Mouse (Mus musculus) kidney, postnatal 14 days (tissue): Measurements from ENCODE around the gene Hip1.
"Not testable (repeated sequence)": the region's sequence is repeated elsewhere in the genome, so short reads cannot be mapped to it uniquely, and the experiment has no call there.

Experiments used
- DNase-seq: peaks from one replicate; pipeline ENCODE4 v3.0.0; 2022; ENCODE audit warnings: mixed read lengths

Gene Hip1

DNA sequence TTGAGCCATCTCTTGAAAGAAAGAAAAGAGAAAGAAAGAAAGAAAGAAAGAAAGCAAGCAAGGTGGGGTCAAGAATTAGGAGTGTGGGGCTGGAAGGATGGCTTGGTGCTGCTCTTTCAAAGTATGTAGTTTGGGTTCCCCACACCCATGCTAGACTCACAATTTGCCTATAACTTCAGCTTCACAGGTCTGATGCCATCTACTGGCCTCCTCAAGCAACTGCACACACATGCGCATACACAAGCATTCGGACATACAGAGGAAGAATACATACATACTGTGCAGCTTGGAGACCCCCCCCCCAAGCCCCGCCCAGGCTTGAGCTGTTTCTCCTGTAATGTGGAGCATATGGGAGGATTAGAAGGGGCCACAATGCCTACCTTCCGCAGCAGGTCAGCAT is 111.1 kb downstream of the Hip1 start:
- no peak for DNase-seq

DNA sequence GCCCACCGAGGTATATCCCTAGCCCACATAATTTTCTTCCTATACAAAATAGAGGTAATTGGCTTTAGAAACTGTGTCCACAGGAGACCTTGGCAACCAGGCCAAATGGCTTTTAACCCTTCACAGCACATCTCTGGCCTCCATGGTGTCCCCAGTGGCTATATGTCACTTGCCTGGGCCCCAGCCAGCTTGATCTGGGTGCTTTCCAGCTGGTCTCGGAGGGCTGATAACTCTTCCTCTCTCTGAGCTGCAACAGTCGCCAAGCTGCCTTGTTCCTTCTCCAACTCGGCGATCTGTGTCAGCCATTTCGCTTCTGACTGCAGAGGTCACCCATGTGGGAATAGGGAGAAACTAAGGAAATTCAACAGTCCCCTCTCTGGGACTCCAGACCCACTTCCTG is 113.8 kb downstream of the Hip1 start:
- DNase-seq: peak; percentile 11

DNA sequence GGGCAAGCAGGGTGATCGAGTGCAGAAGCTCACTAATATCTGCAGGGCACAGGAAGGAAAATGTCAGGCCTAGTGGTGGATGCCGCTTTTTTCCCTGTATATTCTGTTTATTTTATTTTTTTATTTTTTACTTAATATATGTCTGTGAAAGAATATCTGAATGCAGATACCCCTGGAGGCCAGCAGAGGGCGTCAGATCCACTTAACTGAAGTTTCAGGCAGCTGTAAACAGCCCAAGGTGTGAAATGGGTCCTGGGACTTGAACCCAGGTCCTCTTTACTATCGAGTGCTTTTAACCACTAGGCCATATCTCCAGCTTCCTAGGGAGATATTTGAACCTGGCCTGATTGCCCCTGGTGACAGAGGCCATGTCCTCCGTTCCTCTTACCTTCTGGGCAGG is 116.1 kb downstream of the Hip1 start:
- DNase-seq: peak; percentile 12

DNA sequence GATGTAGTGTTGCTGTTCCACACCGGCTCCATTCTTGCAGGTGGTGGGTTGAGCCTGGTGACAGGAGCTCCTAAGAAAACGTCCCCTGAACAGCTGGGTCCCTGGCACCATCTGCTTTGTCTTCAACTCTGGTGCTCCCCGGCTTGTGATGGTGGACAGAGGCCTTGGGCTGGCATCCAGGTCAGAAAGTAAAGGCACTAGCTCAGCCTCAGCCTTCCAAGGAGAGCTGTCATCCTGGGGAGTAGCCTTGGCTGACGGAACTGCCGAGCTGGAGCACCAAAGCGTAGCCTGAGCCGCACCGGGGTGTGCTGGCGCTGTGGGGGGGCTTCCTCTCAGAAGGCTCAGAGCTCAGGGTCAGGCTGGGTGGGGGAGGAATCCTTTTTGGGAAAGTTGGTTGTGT is 134.7 kb downstream of the Hip1 start:
- DNase-seq: no peak

DNA sequence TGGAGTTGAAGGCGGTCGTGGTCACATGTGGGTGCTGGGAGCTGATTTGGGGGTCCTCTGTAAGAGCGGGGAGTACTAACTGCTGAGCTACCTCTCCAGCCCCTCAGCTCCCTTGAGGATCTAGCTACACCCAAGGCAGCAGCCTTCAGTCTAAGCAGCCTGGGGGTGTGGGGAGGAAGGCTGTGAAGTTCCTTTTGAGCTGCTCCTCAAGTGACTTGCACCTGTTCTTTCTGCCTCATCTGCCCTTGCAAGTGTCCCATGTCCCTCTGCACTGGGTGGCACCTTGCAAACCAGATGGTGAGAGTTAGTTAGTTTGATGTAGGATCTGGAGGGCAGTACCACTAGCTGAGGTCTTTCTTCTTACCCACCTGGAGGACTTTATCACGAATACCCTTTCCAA is 136.8 kb downstream of the Hip1 start:
- DNase-seq: no peak

DNA sequence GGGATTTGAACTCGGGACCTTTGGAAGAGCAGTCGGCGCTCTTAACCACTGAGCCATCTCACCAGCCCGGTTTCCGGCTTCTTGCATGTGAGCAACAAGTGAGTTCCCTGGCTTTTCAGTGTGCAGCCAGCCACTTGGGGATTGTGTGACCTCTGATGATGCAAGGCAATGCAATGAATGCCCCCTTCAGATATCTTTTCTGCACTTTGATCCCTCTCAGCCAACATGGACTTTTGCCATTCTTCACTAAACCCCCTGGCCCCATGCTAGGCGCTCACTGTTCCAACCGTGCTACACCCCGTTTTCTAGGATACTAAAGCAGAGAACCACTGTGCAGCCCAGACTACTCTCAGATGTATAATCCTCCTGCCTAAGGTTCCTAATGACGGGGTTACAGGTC is 139.5 kb downstream of the Hip1 start:
- DNase-seq: no peak

DNA sequence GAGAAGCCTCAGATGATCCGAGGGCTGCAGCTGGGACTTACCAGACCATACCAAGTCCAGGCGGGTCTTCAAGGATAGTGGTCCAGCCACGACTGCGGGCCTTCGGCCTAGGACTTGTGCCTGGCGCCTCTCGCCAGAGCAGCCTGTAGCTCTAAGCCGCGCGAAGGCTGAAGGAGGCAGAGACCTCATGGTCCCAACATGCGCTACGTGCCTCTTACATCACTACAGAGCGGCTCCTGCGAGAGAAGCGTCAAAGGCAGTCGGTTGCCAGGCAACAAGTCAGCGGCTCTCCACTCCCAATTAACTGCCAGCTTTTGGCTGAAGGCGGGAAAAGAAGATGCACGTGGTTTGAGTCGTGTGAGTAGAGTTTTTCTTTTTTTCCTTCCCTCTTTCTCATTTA is 140.3 kb downstream of the Hip1 start:
- DNase-seq: peak; percentile 40

DNA sequence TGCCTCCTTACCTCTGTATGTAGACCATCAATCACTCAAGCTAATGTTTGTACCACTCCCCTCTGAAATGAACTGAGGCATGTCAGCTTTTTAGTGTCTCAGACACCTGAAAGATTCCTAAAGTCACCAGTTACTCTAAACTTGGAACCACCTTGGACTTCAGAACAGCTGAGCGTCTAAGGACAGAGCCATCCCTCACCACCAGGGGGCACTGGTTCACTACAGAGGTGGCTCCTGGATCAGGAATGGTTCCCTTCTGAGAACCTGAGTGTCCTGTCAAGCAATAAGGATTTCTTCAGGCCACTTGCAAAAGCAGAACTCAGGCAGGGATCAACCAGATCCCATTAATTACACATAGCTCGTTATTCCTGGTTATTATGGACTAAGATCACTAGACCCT is 144.7 kb downstream of the Hip1 start:
- peak; percentile 83 for DNase-seq

DNA sequence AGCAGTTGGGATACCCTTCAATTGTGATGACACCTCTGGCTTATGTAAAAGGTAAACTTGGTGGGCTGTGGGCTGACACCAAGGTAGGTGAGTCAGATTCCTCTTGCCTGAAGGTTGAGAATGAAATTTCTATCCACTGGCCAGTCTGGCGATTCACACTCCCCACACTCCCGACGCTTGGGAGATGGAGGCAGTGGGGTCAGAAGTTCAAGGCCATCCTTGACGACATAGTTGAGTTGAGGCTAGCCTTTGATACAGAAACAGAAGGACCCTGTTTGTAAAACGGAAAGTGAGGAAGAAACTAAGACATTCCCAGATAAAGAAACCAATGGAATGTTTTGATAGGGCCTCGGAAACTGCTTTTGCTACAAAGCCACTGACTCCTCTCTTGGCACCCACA is 145.5 kb downstream of the Hip1 start:
- DNase-seq: no peak

DNA sequence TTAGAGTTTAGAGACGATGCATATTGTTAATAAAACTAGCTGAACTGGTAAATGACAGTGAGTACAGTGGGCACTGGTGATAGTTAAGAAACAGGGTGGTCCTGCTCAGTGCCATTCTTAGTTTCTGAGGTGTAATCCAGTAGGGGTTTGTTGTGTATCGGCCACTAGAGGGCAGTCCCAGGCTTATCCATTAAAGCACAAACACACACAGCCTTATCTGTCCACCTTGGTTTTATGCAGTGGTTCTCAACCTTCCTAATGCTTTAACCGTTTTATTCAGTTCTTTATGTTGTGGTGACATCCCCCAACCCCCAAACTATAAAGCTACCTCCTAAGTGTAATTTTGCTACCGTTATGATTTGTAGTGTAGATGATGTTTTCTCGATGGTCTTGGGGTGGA is 149.1 kb downstream of the Hip1 start:
- peak; percentile 56 for DNase-seq

DNA sequence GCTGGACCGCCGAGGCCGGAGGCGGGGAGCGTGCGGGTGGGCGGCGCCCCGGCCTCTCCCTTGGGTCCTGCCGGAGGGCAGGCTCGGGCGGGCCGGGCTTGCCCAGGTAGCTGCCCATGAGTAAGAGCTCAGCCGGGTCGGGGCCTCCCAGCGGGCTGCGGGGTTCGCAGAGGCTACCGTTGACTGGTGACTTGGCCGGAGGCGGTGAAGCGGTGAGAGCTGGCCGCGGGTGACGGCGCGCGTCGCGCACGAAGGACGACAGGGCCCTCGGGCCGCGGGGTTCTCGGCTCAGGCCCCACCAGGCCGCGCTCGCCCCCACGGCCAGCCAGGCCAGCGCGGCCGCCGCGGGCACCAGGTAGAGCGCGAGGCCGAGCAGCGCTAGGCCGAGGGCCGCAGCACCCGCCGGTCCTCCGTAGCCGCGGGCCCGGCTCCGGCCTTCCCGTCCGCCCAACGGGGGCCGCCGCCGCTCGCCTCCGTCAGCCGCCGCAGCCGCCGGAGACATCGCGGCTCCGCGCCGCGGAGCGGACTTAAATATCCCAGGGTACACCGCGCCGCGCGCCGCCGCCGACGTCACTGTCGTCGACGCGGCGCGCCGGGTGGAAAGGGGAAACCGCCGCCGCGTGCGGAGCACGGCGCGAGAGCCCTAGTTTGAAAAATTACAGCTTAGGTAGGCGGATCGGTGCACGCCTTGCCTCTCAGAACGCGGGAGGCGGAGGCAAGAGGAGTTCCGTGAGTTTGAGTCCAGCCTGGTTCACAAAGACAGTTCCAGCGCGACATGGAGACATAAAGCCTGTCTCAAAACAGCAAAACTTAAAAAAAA is 150.7 kb downstream of the Hip1 start, which contains the start of gene Pom121:
Gene Pom121 (minus strand): TSS at position 543 of the 820 bp plus-strand sequence.
- DNase-seq: peak; percentile 92

DNA sequence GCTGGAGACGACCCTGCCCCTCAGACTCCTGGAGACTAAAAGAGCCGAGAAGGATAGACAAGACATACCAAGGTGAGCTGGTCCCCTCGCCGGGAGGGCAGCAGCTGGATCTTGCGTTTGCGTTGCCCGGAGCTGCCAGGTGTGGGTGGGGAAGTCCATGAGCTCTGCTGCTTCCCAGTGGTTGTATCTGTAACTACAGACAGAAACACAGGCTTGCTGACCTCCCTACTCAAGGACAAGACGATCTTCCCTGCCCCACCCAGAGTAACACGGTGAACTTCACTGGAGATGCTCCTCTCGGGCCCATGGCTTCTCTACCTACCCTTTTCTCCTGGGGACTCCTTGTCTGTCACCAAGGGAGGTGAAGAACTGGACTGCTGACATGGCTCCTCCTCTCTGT is 161.1 kb downstream of the Hip1 start:
- no peak for DNase-seq

DNA sequence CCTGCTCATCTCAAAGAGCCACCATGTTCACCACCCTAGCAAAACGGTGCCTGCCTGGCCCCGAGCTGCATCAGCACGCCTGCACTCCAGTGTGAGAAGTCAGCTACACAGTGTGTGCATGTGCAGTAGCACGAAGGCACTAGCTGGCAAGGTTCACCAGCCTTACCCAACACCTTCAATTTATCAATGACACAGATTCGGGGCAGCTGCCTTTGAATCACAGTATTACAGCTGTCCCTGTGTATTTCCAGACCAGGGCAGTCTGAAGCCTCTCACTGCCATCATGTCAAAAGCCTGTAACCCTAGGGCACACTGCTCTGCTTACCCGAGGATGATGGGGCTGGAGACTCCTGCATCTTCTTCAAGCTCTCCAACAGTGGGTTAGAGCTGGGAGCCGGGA is 162.2 kb downstream of the Hip1 start:
- DNase-seq: no peak

DNA sequence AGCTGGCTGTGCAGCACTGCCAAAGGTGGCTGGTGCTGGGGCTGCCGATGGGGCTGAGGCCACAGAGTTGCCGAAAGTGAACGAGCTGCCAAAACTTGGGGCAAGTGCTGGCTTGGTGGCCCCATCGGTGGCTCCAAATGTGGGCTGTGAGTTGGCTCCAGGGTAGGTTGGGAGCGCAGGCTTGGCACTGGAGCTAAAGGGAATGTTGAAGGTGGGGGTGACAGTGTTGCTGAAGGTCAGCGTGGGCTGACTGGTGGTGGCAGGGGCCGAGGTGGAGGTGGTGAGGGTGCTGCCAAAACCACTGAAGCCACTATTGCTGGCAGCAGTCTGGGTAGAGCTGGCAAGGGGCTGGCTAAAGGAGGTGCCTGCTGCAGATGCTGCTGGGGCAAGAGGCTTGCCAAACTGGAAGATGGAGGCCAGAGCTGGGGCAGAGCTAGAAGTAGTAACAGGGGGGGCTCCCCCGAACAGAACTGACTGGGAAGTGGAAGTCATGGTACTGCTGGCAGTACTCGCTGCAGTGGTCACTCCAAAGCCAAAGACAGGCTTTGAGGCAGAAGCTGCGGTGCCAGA is 163.5 kb downstream of the Hip1 start:
- no peak for DNase-seq

DNA sequence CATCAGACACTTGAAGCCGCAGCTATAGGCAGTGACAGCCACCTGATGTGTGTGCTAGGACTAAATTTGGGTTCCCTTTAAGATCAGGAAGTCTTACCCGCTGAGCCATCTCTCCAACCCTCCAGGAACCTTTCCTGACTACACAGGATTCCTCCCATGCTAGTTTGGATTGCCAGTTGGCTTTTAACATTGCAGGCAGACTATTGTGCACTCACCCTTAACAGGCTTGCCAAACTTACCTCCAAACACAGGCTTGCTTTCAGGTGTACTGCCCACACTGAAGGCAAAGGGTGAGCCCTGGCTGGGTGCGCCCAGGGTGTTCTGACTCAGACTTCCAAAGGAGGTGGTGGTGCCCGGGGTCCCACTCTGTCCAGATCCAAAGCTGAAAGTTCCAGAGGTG is 164.2 kb downstream of the Hip1 start:
- DNase-seq: no peak

DNA sequence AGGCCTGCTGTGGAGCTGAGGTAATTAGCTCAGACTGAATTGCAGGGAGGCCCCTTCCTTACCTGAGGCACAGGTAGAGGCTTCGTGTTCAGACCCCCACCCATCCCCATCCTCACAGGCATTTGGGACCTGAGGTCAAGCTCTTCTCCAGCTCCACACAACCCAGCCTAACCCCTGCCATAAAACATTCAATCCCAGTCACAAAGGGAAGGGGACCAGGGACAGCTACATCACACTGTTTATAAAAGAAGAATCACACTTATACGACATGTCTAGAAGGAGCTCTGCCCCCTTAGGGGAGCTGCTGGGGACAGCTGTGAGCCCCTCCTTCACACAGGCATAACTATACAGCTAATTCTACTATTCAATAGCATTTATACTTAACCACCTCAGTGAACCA is 168.6 kb downstream of the Hip1 start:
- no peak for DNase-seq

DNA sequence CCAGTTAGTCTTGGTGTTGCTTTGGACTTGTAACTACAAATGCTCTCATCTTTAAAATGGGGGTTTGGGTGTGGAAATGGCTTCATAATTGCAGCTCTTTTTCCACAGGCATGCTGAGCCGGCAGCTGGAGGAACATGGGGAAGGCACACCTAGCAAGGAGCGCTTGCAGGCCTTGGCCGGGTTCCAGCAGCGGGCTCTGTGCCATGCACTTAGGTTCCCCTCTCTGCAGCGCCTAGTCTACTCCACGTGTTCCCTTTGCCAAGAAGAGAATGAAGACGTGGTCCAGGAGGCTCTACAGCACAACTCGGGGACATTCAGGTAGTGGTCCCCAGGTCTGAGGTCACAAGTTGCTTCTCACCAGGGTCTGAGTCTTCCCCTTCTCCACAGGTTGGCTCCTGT is 169.8 kb downstream of the Hip1 start:
- DNase-seq: peak; percentile 52

DNA sequence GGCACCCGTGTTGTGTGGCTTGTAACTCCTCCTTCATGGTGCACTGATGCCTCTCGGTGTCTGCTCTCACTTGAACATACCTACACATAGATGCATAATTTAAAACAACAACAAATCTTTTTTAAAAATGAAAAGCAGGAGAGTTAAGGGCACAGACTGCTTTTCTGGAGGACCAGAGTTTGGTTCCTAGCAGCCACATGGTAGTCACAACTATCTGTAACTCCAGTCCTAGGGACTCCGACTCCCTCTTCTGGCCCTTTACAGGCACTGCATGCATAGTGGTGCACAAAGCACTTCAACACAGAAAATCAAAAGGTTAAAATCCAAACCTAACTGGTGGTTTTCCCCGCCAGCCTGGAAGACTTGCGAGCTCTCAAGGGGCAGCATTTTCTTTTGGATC is 171.3 kb downstream of the Hip1 start:
- DNase-seq: no peak

DNA sequence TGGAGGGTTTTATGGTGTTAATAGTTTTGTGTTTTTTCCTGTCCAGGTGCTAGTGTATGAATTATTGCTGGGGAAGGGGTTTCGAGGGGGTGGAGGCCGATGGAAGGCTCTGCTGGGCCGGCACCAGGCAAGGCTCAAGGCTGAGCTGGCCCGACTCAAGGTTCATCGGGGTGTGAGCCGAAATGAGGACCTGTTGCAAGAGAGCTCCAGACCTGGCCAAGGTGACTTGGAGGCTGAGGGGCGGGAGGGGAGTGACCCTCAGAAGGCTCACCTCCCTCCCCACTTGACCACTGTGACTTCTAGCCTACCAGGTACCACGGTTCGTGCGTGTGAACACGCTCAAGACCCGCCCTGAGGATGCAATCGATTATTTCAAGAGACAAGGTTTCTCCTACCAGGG is 173.7 kb downstream of the Hip1 start:
- DNase-seq: no peak

DNA sequence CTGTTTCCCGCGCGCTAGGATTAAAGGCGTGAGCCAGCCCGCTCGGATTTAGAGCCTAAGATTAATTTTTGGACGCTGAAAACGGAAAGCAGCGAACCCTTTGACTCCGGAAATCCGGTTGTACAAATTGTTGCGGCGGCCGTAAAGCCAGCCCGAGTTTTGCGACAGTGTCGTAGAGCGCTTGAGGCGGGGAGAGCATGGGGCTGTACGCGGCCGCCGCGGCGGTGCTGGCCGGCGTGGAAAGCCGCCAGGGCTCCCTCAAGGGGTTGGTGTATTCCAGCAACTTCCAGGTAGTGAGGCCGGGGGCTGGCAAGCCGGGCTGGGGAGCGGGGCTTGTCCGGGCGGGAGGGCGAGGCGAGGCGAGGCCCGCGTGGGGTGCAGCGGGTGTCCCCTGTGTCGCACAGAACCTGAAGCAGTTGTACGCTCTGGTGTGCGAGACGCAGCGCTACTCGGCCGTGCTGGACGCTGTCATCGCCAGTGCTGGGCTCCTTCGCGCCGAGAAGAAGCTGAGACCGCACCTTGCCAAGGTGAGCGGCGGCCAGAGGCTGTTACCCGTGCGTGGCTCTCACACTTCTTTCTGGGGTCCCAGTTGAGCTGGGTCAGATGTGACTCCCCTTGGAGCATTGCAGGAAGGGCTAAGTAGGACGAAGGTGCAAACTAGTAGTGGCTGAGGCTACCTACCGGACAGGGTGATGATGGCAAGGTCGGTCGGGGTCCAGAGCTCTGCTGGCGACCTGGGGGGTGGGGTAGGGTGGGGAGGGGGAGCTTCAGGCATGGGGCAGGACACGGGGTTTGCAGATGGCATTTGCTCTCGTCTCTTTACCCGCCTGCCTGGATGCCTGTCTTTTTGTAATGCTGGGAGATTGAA is 174.9 kb downstream of the Hip1 start, which contains the start of gene Nsun5:
Gene Nsun5 (plus strand): TSS at position 167 of the 868 bp plus-strand sequence.
- DNase-seq: peak; percentile 96

DNA sequence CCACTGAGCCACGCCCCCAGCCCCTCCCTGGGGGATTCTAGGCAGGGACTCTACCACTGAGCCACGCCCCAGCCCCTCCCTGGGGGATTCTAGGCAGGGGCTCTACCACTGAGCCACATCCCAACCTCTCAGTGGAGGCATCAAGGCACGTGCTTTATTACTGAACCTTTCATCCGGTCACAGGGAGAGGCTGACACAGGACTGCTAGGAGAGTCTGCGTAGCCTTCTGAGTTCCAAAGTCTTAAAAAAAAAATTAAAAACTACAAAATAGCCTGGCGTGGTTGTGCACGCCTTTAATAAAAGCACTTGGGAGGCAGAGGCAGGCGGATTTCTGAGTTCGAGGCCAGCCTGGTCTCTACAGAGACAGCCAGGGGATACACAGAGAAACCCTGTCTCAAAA is 175.7 kb downstream of the Hip1 start:
- DNase-seq: not testable (repeated sequence)

DNA sequence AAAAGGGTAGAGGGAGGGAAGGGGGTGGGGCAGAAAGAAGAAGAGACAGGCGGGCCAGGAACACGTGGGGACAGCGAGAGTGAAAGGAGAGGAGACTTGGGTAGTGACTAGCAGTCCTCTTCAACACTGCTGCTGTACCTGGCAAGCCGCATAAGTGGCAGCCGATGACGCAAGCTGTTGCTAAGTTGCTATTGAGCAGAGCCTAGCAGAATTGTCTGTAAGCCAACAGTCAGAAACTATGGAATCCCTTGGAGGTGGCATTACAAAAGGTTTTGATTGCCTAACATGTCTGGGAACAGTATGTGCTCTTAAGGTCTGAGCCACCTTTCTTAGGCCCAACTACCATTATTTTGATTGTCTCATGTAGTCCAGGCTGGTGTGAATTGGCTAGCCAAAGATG is 176.6 kb downstream of the Hip1 start:
- DNase-seq: no peak

DNA sequence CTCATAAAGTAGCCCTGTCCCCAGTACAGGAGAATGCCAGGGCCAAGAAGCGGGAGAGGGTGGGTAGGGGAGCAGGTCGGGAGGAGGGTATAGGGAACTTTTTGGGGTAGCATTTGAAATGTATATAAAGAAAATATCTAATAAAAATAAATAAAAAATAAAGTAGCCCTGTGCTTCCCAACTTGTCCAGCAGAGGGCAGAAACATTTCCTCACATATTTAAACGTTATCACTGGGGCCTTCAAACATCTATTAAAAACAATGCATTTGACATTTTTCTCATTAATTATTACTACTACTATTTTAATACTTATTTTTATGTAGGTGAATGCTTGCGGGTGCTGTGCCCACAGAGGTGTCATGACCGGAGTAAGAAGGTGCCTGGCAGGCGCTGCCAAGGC is 177.1 kb downstream of the Hip1 start:
- no peak for DNase-seq

DNA sequence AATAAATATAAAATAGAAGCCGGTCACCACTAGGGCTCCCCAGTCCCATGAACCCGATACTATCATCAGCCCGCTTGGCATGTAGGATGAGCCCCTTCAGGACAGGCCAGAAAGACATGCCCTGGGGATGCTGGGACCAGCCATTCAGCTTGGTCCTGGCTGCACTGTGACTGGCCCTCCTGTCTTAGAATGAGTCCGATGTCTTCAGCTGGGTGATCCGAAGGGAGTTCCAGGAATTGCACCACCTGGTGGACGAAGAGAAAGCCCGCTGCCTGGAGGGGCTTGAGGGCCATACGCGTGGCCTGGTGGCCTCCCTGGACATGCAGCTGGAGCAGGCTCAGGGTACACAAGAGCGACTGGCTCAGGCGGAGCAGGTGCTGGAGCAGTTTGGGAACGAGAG is 181.4 kb downstream of the Hip1 start:
- peak; percentile 39 for DNase-seq
